Mouse (Mus musculus) kidney, adult 2 months (tissue): ENCODE measurements around the gene AU022252.

Experiments
- CTCF ChIP-seq: fragments of 200-500 bp; conservative IDR thresholded peaks from 2 replicates; pipeline ENCODE4 v1.5.1; 2011; ENCODE audit warnings: low read depth, mild to moderate bottlenecking, control low read depth, low read length, moderate library complexity, mixed read lengths; ENCODE audit not compliant: insufficient read depth, insufficient read length
- POLR2A ChIP-seq: fragments of 200-500 bp; IDR thresholded peaks from one replicate; pipeline ENCODE4 v1.6.1; 2011; ENCODE audit warnings: low read depth, low read length, control low read depth

- TF ChIP-seq POLR2A = no peak
- no peak for TF ChIP-seq CTCF
These were observed 1.8 kb upstream of the AU022252 start for GRCm38 (mm10) chr4:119234348-119234747.
